Mouse (Mus musculus) lung, postnatal 4 days (tissue): ENCODE results near the gene Ccdc57.

Source experiments
- DNase-seq, 2 experiments: peaks; one replicate each; pipeline ENCODE4 v3.0.0; 2021

Ccdc57 gene

DNA sequence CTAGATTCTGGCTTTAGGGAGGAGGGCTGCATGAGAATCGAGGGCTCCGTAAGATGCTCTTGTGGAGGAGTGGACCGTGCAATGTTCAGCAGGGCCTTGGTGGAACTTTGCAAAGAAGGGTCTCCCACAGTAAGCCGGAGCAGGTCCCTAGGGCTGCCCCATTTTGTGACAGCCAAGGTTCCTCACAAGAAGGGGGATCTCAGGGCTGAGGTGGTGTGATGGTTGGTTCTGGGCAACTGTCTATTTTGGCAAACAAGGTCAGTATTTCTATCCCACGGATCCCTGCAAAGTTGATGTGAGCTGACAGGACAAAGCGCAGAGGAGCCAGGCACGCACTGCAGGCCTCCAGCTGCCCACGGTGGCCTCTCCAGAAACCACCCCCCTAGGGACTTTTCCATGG, 18.6 kb upstream of the Ccdc57 start:
- no peak for DNase-seq

DNA sequence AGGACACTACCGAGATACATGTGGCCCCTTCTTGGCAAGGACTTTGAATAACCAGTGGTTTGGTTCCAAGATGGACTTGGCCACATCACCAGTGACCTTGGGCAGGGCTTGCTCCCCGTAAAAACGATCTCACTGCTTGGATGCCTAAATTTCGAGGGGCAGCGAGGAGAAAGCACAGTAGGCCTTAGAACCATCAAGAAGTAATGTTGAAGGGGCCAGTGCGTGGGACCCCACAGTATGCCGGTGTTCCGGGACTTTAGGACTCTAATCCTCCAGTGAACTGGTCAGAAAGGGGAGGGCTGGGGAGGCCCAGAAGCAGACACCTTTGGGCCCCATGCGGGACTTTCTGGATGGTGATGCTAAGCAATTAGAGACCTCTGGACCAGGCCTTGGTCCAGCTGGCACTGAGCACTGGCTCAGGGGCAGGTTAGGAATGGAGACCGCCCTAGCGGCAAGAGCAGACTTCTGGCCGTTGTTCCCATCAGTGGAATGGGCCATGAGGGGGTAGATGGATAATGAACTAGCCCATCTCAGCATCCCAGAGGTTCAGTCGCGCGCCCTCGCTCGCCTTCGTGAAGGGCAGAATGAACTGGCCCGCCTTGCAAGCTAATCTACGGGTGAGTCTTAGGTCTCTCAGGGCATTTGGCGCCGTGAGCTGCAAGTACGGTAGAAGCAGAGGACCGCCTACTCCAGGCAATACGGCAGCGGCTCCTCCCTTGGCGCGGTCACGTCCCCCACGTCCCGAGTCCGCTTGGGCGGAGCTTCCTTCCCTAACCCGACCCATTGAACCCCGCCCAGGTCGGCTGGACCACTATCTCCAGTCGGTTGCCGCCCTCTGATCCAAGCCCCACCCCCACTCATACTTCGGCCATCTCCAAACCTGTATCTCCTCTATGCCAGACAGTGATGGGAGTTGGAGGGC, 17.9 kb upstream of the Ccdc57 start:
- peak; percentile 89 to 91 for DNase-seq

DNA sequence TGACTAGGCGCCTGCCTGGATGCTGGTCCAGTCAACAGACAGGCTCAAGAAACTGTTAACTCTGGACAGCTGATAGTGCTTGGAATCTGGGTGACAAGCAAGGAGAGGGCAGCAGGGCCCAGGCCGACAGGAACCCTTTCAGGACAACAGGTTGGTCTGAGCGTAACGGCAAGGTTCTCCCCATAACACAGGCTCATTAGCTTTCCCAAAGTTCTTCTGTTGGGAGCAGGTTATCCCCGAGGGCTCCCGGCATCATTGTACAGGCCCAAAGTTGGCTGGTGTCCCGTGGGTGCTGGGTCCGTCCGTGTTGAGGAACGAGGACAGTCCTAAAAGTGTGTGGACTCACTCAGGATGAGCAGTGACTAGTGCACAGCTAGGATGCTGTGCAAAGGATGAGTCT, 17.2 kb upstream of the Ccdc57 start:
- DNase-seq = no peak

DNA sequence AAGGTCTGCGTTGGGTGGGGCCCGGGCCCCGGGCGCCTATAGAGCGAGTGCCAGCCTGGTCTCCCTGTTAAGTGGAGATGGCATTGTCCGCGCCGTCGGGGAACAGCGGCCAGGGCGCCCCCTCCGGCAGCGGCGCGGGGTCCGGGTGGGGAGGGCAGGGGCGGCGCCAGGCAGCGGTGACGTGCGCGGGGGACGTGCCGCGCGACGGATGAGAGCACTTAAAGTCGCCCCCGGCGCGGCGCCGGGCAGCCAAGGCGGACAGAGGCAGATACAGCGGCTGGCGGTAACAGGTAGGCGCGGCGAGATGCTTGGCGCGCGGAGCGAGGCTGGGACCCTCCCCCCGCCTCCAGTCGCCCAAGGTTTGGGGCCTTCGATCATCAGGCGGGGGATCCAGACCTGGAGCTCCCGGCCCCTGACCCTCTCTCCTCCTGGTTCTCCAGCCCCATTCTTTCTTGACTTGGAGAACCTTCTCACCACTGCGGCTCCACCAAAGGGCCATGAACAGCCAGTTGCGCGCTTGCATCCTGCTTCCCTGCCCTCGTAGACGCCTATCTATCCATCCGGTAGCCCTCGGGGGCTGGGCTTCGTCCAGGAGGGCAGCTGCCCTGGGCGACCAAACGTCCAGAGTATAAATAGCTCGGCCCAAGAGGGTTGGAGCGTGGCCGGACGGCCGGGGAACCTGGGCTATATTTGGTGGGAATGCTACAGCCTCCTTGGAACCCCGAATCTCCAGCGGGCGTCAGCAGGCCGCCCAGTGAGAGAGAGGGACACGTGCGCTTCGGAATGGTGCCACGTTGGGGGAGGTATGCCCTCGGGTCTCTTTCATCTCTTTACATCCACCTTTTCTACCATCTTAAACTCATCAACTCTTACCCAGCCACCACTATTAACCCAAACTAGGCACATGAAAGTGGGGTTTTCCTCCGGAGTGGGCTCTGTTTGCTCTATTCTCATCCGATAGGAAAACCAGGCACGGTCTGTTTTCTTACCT, 16.5 kb upstream of the Ccdc57 start:
- DNase-seq = peak; percentile 69 to 70

- DNase-seq = peak in 1 of 2 experiments; percentile 47
Observed at GRCm38 (mm10) chr11:120948328-120948727, 15.7 kb upstream of the Ccdc57 start, which contains the start of gene Slc16a3. TSS of gene Slc16a3 (plus strand) at chr11:120948480.

DNA sequence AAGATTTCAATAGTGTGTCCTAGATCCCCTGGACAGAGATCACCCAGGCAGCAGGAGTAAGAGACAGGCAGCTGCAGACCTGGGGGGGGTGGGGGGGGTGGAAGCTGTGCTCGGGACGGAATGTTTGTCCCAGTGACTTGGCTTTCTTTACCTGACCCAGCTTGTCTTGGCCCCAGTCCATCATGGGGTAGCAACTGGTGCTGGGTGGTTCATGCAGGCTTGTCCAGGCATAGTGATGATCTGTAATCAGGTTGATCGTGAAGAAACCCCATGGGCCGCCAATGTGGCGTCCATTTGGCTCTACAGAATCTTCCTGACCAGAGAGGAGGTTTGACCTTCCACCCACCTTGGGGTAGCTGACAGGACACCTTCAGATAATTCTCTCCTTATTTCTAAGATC, 13.3 kb upstream of the Ccdc57 start:
- DNase-seq = no peak

DNA sequence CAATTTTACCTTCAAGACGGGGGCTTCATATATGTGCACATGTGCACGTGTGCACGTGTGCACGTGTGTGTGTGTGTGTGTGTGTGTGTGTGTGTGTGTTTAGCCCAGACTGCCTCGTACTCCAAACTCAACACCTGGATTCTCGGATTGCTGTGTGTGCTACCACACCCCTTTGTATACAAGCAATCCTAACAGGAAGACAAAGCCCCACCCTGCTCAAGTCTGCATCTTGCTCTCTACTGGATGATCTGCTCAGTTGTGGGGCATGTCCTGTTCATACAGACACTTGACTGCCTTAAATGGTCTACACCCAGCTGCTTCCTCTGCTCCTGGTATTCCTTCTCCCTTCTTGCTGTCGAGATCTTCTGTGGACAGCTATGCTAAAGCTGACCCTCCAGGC, 12.6 kb upstream of the Ccdc57 start:
- DNase-seq = no peak

DNA sequence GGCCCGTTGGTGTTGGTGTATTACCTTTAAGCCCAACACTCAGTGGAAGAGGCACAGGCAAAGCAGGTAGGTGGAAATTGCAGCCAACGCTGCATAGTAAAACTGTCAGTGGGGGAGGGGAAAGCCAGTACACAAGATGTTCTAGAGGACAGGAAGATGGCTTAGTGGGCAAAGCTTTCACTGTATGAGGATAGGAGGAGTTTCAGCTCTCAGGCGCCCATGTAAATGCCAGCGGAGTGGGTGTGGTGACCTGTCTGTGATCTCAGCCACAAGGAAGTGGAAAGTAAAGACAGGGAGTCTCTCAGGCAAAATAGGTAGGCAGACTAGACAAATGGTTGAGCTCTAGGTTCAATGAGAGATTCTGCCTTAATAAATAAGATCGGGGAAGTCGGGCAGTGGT, 8.3 kb upstream of the Ccdc57 start:
- no peak for DNase-seq

DNA sequence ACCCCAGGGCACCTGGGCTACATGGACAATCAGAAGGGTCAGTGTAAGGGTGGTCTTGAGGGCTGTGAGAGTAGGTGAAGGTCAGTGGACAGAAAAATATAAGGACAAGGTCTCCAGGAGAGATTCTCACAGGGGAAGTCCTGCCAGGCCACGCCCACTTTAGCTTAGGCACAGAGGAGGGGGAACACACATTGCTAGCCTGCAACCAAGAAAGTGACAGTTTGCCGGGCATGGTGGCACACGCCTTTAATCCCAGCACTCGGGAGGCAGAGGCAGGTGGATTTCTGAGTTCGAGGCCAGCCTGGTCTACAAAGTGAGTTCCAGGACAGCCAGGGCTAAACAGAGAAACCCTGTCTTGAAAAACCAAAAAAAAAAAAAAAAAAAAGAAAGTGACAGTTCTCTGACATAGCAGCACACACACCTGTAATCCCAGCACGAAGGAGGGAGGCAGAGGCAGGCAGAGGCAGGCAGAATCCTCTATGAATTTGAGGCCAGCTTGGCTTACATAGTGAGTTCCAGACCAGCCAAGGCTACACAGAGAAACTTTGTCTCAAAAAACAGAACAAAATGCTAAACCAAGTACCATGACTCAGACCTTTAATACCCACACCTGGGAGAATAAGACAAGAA, 7.2 kb upstream of the Ccdc57 start:
- DNase-seq = no peak

GRCm38 (mm10) chr11:120938795-120939194, 6.1 kb upstream of the Ccdc57 start:
- peak; percentile 49 to 50 for DNase-seq

DNA sequence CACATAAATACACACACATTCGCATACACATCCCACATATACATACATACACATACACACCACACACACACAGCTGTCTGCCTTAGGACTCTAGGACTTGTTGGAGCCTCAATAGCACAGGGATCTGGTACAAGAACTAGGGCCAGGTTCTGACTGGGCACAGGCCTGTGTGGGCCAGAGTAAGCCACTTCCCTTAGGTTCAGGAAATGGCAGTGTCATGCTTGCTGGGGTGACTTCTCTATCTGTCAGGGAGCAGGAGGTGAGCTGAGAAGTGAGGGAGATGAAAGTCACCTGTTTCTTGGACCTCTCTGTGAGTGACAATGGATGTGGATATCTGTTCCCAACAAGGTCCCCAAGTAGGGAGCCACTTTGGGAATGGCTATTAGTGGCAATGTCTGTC, 5.3 kb upstream of the Ccdc57 start:
- DNase-seq = no peak

DNA sequence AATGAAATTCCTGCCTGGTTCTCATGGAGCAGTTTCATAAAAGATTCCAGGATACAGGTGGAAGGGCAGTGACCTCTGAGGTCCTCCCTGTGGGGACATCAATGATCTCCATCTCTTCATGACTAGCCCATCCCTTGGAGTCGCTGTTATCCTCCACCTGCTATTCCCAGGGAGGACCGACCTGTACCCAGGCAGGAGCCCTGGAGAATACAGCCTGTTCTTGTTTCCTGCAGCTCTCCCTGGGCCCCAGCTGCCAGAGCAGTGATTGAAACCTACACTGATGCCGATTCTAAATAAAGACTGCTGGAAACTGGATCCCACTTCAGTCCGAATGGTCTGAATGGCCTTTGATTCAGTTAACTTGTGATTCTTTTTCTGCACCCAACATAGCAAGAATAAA, 1.2 kb downstream of the Ccdc57 start:
- peak in 1 of 2 experiments; percentile 15 for DNase-seq

DNA sequence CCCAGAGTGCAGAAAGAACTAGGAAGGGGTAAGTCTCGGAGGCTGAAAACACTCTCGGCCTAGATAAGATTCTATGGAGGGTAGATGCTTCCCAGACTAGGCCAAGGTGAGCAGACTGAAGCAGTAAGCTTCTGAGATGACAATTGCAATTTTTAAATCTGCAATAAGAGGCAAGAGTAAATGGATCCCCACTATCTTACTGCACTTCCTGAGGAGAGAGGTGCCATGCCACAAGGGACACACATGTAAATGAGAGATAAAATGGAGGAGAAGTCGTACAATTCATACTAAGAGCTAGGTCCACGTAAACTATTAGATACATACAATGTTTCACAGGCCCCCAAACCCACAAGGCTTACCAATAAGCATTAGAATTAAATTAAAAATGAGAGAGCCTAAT, 4.2 kb downstream of the Ccdc57 start:
- DNase-seq = no peak

DNA sequence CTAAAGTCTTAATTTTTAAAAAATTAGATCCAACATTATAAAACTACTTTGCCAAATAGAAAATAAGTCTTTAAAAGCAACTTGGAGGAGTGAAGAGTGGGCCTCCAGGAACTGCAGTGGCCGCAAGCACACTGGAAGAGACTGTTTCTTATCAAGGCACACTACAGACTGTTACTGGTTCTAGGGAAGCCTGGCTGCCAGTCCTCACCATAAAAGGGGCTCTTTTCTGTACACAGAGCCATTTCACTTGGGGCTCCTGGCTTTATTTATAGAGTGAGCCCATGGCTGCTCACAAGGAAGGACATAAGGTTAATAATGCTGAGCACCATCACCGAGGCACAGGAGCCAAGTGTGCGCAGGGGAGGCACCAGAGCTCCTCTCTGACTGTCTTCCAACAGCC, 10.1 kb downstream of the Ccdc57 start:
- DNase-seq = no peak

GRCm38 (mm10) chr11:120917756-120918155, 14.9 kb downstream of the Ccdc57 start:
- no peak for DNase-seq

- no peak for DNase-seq
Observed at GRCm38 (mm10) chr11:120916477-120916876, 16.2 kb downstream of the Ccdc57 start.

- DNase-seq = no peak
Observed at GRCm38 (mm10) chr11:120913796-120914195, 18.9 kb downstream of the Ccdc57 start.

DNA sequence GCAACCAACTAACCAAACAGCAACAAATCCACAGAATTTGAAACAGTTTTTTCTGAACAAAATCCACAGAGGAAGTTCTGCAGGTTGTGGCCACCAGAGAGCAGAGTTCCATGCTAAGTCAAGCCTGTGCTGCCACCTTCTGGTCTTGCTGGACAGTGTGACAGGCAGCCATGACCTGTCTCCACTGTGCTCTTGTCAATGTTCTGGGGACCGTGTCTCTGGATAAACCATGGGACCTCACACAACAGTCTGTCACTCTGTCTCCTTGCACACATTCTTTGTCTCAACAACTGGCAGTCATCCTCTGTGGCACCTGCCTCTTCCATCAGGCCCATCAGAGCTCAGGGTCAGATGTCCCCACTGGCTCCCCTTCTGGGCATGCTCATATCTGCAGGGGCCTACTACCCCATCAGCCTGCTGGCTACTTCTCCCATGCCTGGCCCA, 27.2 kb downstream of the Ccdc57 start:
- peak; percentile 78 to 88 for DNase-seq

GRCm38 (mm10) chr11:120904561-120904960, 28.1 kb downstream of the Ccdc57 start:
- no peak for DNase-seq

- no peak for DNase-seq
Observed at GRCm38 (mm10) chr11:120903159-120903850, 29.4 kb downstream of the Ccdc57 start.

- peak in 1 of 2 experiments; percentile 57 for DNase-seq
Observed at GRCm38 (mm10) chr11:120902487-120903142, 30.1 kb downstream of the Ccdc57 start.
